Mouse (Mus musculus): ENCODE data around the gene Ndst2. TPM values are rescaled to one million over a fixed set of nuclear protein-coding genes. Genes with fewer than 3 reads are reported as not detected.

Ndst2 gene
- polyA plus RNA-seq, 1 experiment from 2014 or later, result 21.9 TPM

Other genes with a start within 250 kb of the Ndst2 start
- 0.54 and 0.98 TPM in 2 replicates for gene Mss51, start 237.7 kb downstream of the Ndst2 start, polyA plus RNA-seq (2015; fragmentation: Nextera tagmentation; extraction: Ambion mirVana)
- 37.9 and 38.8 TPM in 2 replicates for gene Ppp3cb, start 188.0 kb downstream of the Ndst2 start, polyA plus RNA-seq (2015; fragmentation: Nextera tagmentation; extraction: Ambion mirVana)
- 3.8 and 4.4 TPM in 2 replicates for gene Usp54, start 93.5 kb downstream of the Ndst2 start, polyA plus RNA-seq (2015; fragmentation: Nextera tagmentation; extraction: Ambion mirVana)
- 0.13 and 0.57 TPM in 2 replicates for gene Myoz1, start 78.0 kb downstream of the Ndst2 start, polyA plus RNA-seq (2015; fragmentation: Nextera tagmentation; extraction: Ambion mirVana)
- gene Synpo2l, start 66.2 kb downstream of the Ndst2 start, polyA plus RNA-seq (2015; fragmentation: Nextera tagmentation; extraction: Ambion mirVana), result 0.13 and 0.52 TPM in 2 replicates
- gene Sec24c, start 60.3 kb downstream of the Ndst2 start, polyA plus RNA-seq (2015; fragmentation: Nextera tagmentation; extraction: Ambion mirVana), result 82.8 and 96.2 TPM in 2 replicates
- gene Fut11, start 39.6 kb downstream of the Ndst2 start, polyA plus RNA-seq (2015; fragmentation: Nextera tagmentation; extraction: Ambion mirVana), result 21.2 and 22.8 TPM in 2 replicates
- gene Chchd1, start 31.6 kb downstream of the Ndst2 start, polyA plus RNA-seq (2015; fragmentation: Nextera tagmentation; extraction: Ambion mirVana), result 191 and 227 TPM in 2 replicates
- gene Zswim8, start 27.0 kb downstream of the Ndst2 start, polyA plus RNA-seq (2015; fragmentation: Nextera tagmentation; extraction: Ambion mirVana), result 21.2 and 23.5 TPM in 2 replicates
- 37.1 and 42.3 TPM in 2 replicates for gene Camk2g, start 59.5 kb upstream of the Ndst2 start, polyA plus RNA-seq (2015; fragmentation: Nextera tagmentation; extraction: Ambion mirVana)
- gene Plau, start 102.1 kb upstream of the Ndst2 start, polyA plus RNA-seq (2015; fragmentation: Nextera tagmentation; extraction: Ambion mirVana), result 2.5 and 2.9 TPM in 2 replicates
- 56.9 and 59.2 TPM in 2 replicates for gene Vcl, start 194.8 kb upstream of the Ndst2 start, polyA plus RNA-seq (2015; fragmentation: Nextera tagmentation; extraction: Ambion mirVana)